Mouse (Mus musculus): ENCODE measurements around the gene Fas. TPM values are rescaled to one million over a fixed set of nuclear protein-coding genes. Genes with fewer than 3 reads are reported as not detected.

The Fas gene
- polyA plus RNA-seq, 1 experiment from 2014 or later, result 0.62 TPM

- no peaks in the 10 kb centered on the region for H3K9me3 ChIP-seq
- no peaks in the 10 kb centered on the region for H3K4me1 ChIP-seq (replicated peaks)
- H3K27ac ChIP-seq, result no peak overlapping the region
- ATAC-seq (ENCODE audit: low FRiP score), result no peak
- H3K4me3 ChIP-seq, result no peak overlapping the region
- H3K9ac ChIP-seq, result no peak overlapping the region
- H3K4me2 ChIP-seq, result no peak overlapping the region
- 62% methylated on average over 5 of the region's 5 CpGs for WGBS
- H3K36me3 ChIP-seq, result no peaks in the 10 kb centered on the region
- no peaks in the 10 kb centered on the region for H3K27me3 ChIP-seq
These were observed 21.8 kb downstream of the Fas start for GRCm38 (mm10) chr19:34312151-34312728.

- Histone ChIP-seq H3K9ac (no peak overlapping the region), H3K27me3 (no peaks in the 10 kb centered on the region), H3K9me3 (no peaks in the 10 kb centered on the region), H3K4me1 (replicated peaks) (no peaks in the 10 kb centered on the region), H3K4me2 (no peak overlapping the region), H3K36me3 (no peaks in the 10 kb centered on the region), H3K4me3 (no peak overlapping the region), H3K27ac (no peak overlapping the region)
- WGBS, result 66% methylated on average over 3 of the region's 3 CpGs
- ATAC-seq (ENCODE audit: low FRiP score), result no peak
These were observed 37.6 kb downstream of the Fas start for GRCm38 (mm10) chr19:34328051-34328450.

DNA sequence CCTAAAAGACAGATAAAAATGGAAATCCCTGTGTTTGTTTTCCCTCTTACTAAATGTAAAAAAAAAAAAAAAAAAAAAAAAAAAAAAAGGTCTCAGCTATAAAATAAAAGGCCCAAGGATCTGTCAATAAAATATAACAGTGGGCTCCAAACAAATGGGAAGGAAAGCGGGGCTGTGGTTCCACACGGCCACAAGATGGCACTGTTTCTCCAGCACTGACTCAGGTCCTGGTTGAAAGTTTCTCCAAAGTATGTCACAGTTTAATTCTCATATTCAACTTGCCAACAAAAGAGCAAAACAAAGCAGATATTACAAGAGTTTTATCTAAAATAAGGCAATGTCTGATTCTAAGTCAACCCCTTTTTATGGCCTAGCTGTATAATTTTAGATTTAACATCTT, 43.8 kb downstream of the Fas start:
- H3K27me3 ChIP-seq, result no peaks in the 10 kb centered on the region
- no peaks in the 10 kb centered on the region for H3K9me3 ChIP-seq
- H3K9ac ChIP-seq, result no peak overlapping the region
- H3K36me3 ChIP-seq, result no peaks in the 10 kb centered on the region
- H3K4me2 ChIP-seq, result no peak overlapping the region
- H3K4me1 ChIP-seq (replicated peaks), result no peaks in the 10 kb centered on the region
- H3K4me3 ChIP-seq, result no peak overlapping the region
- ATAC-seq (ENCODE audit: low FRiP score), result peak; percentile 68; the same call in 1 of the 2 replicates
- 0% methylated on average over 2 of the region's 2 CpGs for WGBS
- H3K27ac ChIP-seq, result no peak overlapping the region

- H3K4me1 ChIP-seq (replicated peaks), result no peaks in the 10 kb centered on the region
These were observed 54.2 kb downstream of the Fas start for GRCm38 (mm10) chr19:34344702-34345101.

GRCm38 (mm10) chr19:34345616-34346267, 55.3 kb downstream of the Fas start:
- 60% methylated on average over 8 of the region's 8 CpGs for WGBS
- no peak overlapping the region for H3K4me2 ChIP-seq
- H3K4me3 ChIP-seq, result no peak overlapping the region
- no peak overlapping the region for H3K9ac ChIP-seq
- ATAC-seq (ENCODE audit: low FRiP score), result no peak
- H3K36me3 ChIP-seq, result no peaks in the 10 kb centered on the region
- no peaks in the 10 kb centered on the region for H3K4me1 ChIP-seq (replicated peaks)
- no peaks in the 10 kb centered on the region for H3K27me3 ChIP-seq
- no peaks in the 10 kb centered on the region for H3K9me3 ChIP-seq
- peak overlapping the region; percentile 35; the same call in 1 of the 2 replicates for H3K27ac ChIP-seq

More at GRCm38 (mm10) chr19:34344702-34345101, 54.2 kb downstream of the Fas start:
- H3K27me3 ChIP-seq, result no peaks in the 10 kb centered on the region
- H3K4me3 ChIP-seq, result no peak overlapping the region
- H3K9ac ChIP-seq, result no peak overlapping the region
- no peak overlapping the region for H3K27ac ChIP-seq
- no peak overlapping the region for H3K4me2 ChIP-seq
- H3K9me3 ChIP-seq, result no peaks in the 10 kb centered on the region
- WGBS, result 83% methylated on average over 2 of the region's 2 CpGs
- H3K36me3 ChIP-seq, result no peaks in the 10 kb centered on the region
- ATAC-seq (ENCODE audit: low FRiP score), result no peak

- no peak overlapping the region for H3K9ac ChIP-seq
- no peaks in the 10 kb centered on the region for H3K36me3 ChIP-seq
- ATAC-seq (ENCODE audit: low FRiP score), result no peak
- H3K4me3 ChIP-seq, result no peak overlapping the region
- no peaks in the 10 kb centered on the region for H3K27me3 ChIP-seq
- WGBS, result 40% methylated on average over 3 of the region's 3 CpGs
- H3K27ac ChIP-seq, result no peak overlapping the region
- no peaks in the 10 kb centered on the region for H3K4me1 ChIP-seq (replicated peaks)
- H3K9me3 ChIP-seq, result no peaks in the 10 kb centered on the region
- H3K4me2 ChIP-seq, result no peak overlapping the region
These were observed 62.9 kb downstream of the Fas start for GRCm38 (mm10) chr19:34353291-34353805.

DNA sequence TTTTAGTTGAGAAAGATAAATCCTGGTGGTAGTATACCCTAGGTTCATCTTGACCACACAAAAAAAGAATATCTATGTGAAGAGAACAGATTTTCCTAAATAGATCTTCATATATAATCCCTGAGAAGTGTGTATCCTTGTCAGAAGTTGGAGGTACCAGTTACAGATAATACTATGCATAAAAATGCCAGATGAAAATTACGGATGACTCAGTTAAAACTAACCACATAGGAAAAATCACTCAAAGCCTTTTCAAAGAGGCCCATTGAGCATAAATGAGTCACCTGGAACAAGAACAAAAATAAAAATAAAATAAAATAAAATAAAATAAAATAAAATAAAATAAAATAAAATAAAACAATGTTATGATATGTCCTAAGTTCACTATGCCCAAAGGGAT, 72.2 kb downstream of the Fas start:
- ATAC-seq (ENCODE audit: low FRiP score), result no peak
- Histone ChIP-seq H3K9me3 (no peaks in the 10 kb centered on the region; the same call in 1 of the 2 replicates), H3K27ac (no peak overlapping the region), H3K36me3 (no peaks in the 10 kb centered on the region), H3K27me3 (no peaks in the 10 kb centered on the region), H3K4me2 (no peak overlapping the region), H3K9ac (no peak overlapping the region), H3K4me3 (no peak overlapping the region), H3K4me1 (replicated peaks) (no peaks in the 10 kb centered on the region)
- 95% methylated on average over 1 of the region's 1 CpGs for WGBS

DNA sequence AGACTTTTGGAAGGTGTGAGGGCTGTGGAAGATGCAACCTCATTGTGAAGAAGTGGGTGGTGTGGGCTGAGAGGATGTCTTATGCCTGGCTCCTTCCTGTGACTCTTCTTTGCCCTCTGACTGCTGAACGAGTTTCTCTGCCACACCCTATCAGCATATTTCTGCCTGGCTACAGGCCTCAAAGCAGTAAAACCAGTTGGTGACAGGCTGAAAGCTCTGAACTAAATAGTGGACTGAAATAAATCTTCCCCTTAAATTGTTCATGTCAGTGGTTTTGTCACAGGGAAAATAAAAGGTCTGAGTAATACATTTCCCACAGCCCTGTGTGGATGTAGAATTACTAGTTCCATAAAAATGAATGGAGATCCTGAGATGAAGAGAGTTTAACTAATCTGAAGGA, 79.1 kb downstream of the Fas start:
- WGBS, result 24% methylated on average over 1 of the region's 1 CpGs
- no peak for ATAC-seq (ENCODE audit: low FRiP score)

GRCm38 (mm10) chr19:34370397-34370796, 79.9 kb downstream of the Fas start:
- Histone ChIP-seq H3K27me3 (no peaks in the 10 kb centered on the region), H3K4me2 (no peak overlapping the region), H3K9me3 (no peaks in the 10 kb centered on the region), H3K4me1 (replicated peaks) (no peaks in the 10 kb centered on the region), H3K27ac (no peak overlapping the region), H3K9ac (no peak overlapping the region), H3K36me3 (no peaks in the 10 kb centered on the region), H3K4me3 (no peak overlapping the region)
- no peak for ATAC-seq (ENCODE audit: low FRiP score)
- 59% methylated on average over 3 of the region's 3 CpGs for WGBS

More for the DNA sequence above, 79.1 kb downstream of the Fas start:
- Histone ChIP-seq H3K36me3 (no peaks in the 10 kb centered on the region), H3K27me3 (no peaks in the 10 kb centered on the region), H3K9ac (no peak overlapping the region), H3K9me3 (no peaks in the 10 kb centered on the region), H3K4me2 (no peak overlapping the region), H3K4me3 (no peak overlapping the region), H3K27ac (no peak overlapping the region), H3K4me1 (replicated peaks) (no peaks in the 10 kb centered on the region)

Other genes starting within 250 kb of the Fas start
- gene Lipn, start 223.3 kb upstream of the Fas start, polyA plus RNA-seq (2015; fragmentation: Nextera tagmentation; extraction: Ambion mirVana), result not detected in 2 replicates
- gene Lipm, start 189.7 kb upstream of the Fas start, polyA plus RNA-seq (2015; fragmentation: Nextera tagmentation; extraction: Ambion mirVana), result not detected in 2 replicates
- gene Ankrd22, start 124.6 kb upstream of the Fas start, polyA plus RNA-seq (2015; fragmentation: Nextera tagmentation; extraction: Ambion mirVana), result not detected in 2 replicates
- gene Stambpl1, start 98.4 kb upstream of the Fas start, polyA plus RNA-seq (2015; fragmentation: Nextera tagmentation; extraction: Ambion mirVana), result 9.9 and 10.5 TPM in 2 replicates
- gene Acta2, start 35.1 kb upstream of the Fas start, polyA plus RNA-seq (2015; fragmentation: Nextera tagmentation; extraction: Ambion mirVana), result 19.5 and 30.0 TPM in 2 replicates
- 0.23 and 0.87 TPM in 2 replicates for gene Ch25h, start 184.5 kb downstream of the Fas start, polyA plus RNA-seq (2015; fragmentation: Nextera tagmentation; extraction: Ambion mirVana)
- gene Lipa, start 236.8 kb downstream of the Fas start, polyA plus RNA-seq (2015; fragmentation: Nextera tagmentation; extraction: Ambion mirVana), result 23.4 and 24.4 TPM in 2 replicates